Mouse (Mus musculus): ENCODE results near the gene Gm10718.
"Not testable (repeated sequence)": the region's sequence is repeated elsewhere in the genome, so short reads cannot be mapped to it uniquely, and the experiment has no call there.

Gm10718 gene

GRCm38 (mm10) chr9:3023312-3023984 lies at the start of gene Gm10718:
TSS of gene Gm10718 (plus strand) at chr9:3023547.
- DNase-seq = not testable (repeated sequence)

GRCm38 (mm10) chr9:3000445-3000972 lies 22.8 kb upstream of the Gm10718 start, which contains the start of gene Gm10722:
TSS of gene Gm10722 (plus strand) at chr9:3000922.
- not testable (repeated sequence) for DNase-seq

- DNase-seq = not testable (repeated sequence)
Observed at GRCm38 (mm10) chr9:3001006-3001405, 22.3 kb upstream of the Gm10718 start.

GRCm38 (mm10) chr9:3001948-3002659 lies 21.2 kb upstream of the Gm10718 start:
- peak; percentile 54 for DNase-seq

- not testable (repeated sequence) for DNase-seq
Observed at GRCm38 (mm10) chr9:3002794-3003396, 20.5 kb upstream of the Gm10718 start, which contains the start of gene Gm11168. TSS of gene Gm11168 (plus strand) at chr9:3003346.

- DNase-seq = not testable (repeated sequence)
Observed at GRCm38 (mm10) chr9:3006179-3006578, 17.2 kb upstream of the Gm10718 start.

- peak; percentile 71 for DNase-seq
Observed at GRCm38 (mm10) chr9:3006636-3007035, 16.7 kb upstream of the Gm10718 start.

- not testable (repeated sequence) for DNase-seq
Observed at GRCm38 (mm10) chr9:3007272-3007671, 16.1 kb upstream of the Gm10718 start.

- DNase-seq = not testable (repeated sequence)
Observed at GRCm38 (mm10) chr9:3009331-3009730, 14.0 kb upstream of the Gm10718 start.

- DNase-seq = not testable (repeated sequence)
Observed at GRCm38 (mm10) chr9:3012054-3012621, 11.2 kb upstream of the Gm10718 start.

GRCm38 (mm10) chr9:3012733-3013279 lies 10.5 kb upstream of the Gm10718 start, which contains the start of gene Gm10721:
TSS of gene Gm10721 (plus strand) at chr9:3013140.
- DNase-seq = not testable (repeated sequence)

GRCm38 (mm10) chr9:3015354-3015753 lies 8.0 kb upstream of the Gm10718 start, which contains the start of gene Gm10720:
TSS of gene Gm10720 (plus strand) at chr9:3015654.
- DNase-seq = not testable (repeated sequence)

- not testable (repeated sequence) for DNase-seq
Observed at GRCm38 (mm10) chr9:3015896-3016295, 7.5 kb upstream of the Gm10718 start.

GRCm38 (mm10) chr9:3017108-3017507 lies 6.2 kb upstream of the Gm10718 start, which contains the start of gene Gm10719:
TSS of gene Gm10719 (plus strand) at chr9:3017408.
- not testable (repeated sequence) for DNase-seq

GRCm38 (mm10) chr9:3018944-3019343 lies 4.4 kb upstream of the Gm10718 start:
- DNase-seq = peak; percentile 30

- not testable (repeated sequence) for DNase-seq
Observed at GRCm38 (mm10) chr9:3019835-3020727, 3.3 kb upstream of the Gm10718 start.

GRCm38 (mm10) chr9:3022316-3023008 lies 885 bp upstream of the Gm10718 start:
- DNase-seq = not testable (repeated sequence)

GRCm38 (mm10) chr9:3023985-3024648 lies 770 bp downstream of the Gm10718 start:
- DNase-seq = peak; percentile 37

- DNase-seq = not testable (repeated sequence)
Observed at GRCm38 (mm10) chr9:3024912-3025467, 1.6 kb downstream of the Gm10718 start, which contains the start of gene Gm10717. TSS of gene Gm10717 (plus strand) at chr9:3025417.
